Mouse (Mus musculus): ENCODE data around the gene Cars2.
"Not testable (repeated sequence)": the region's sequence is repeated elsewhere in the genome, so short reads cannot be mapped to it uniquely, and the experiment has no call there.

The Cars2 gene

DNA sequence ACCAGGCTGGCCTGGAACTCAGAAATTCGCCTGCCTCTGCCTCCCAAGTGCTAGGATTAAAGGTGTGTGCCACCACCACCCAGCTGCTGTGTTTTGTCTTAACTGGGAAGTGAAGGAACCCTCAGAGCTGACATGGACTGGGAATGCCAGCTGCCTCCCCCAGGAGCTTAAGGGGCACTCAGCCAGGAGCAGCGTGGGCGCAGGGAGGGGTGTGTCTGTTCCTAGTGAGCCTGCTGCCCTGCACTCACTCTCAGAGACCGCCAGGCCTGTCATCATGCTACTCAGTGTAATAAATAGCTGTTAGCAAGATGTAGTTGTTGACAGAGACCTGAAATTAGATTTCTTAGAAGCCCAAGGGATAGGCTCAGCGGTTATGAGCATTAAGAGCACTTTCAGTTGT, 39.6 kb downstream of the Cars2 start:
- DNase-seq (ENCODE audit: low read depth) = no peak

DNA sequence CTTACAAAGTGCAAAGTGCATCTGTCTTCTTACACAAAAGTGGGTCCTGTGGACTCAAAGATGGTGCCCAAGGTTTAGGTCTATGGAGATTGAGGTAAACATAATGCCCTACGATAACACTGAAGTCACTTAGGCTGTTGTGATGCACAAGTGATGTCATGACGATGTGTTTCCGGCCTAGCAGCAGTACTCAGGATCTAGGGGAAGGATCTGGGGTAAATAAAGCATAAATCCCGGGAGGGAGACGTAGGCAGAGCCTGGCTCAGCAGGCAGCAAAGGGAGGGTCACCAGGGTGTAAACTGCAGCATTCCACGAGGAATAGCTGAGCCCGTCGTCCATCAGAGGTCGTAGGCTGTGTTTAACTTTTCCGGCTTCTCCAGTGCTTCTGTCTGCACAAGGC, 41.7 kb downstream of the Cars2 start:
- DNase-seq (ENCODE audit: low read depth) = no peak

- peak; percentile 76 for DNase-seq (ENCODE audit: low read depth)
Observed at GRCm38 (mm10) chr8:11506802-11507201, 43.8 kb downstream of the Cars2 start.

DNA sequence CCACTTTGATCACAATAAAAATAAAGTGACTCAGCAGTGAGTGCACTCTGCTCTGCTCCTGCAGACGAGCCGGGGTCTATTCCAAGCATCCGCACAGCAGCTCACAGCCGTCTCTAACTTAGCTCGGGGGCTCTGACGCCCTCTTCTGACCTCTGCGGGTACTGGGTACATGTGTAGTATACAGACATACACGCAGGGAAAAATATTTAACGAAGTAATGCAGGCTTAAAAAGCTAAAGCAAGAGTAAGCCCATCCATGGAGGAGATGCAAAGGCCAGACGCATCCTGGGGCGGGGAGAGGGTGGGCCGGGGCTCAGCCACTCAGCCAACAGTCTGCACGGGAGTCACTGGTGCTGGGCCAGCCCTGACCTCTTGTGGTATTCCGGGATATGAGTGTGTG, 44.5 kb downstream of the Cars2 start:
- no peak for DNase-seq (ENCODE audit: low read depth)

DNA sequence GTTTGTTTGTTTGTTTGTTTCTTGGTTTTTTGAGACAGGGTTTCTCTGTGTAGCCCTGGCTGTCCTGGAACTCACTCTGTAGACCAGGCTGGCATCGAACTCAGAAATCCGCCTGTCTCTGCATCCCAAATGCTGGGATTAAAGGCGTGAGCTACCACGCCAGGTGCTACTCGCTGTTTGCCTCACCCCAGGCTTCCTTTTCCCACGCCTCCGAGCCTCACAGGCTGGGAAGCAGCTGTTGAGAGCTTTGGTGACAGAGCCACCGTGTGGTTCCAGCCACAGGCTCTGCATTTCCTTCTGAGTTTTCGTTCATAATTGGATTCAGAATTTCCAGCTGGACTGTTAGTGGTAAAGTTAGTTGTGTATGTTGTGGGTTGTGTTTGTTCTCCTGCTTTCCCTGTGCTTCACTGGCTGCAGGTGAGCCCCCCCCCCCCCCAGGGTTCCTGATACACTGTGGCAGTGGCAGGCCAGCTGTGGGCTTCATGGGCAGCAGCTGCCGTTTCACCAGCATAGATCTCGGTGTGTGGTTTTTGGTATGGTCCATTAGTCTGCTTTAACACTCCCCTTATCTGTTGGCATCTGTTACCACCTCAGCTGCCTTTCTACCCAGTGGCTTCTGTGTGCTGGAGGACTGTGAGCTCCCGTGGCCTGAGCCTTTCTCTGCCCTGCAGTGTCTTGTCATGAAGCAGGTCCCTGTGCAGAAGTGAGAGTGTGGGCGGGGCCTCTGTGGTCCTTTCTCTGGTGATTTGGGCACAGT, 46.9 kb downstream of the Cars2 start:
- DNase-seq (ENCODE audit: low read depth) = no peak

GRCm38 (mm10) chr8:11498786-11499485, 51.6 kb downstream of the Cars2 start:
- peak; percentile 18 for DNase-seq (ENCODE audit: low read depth)

DNA sequence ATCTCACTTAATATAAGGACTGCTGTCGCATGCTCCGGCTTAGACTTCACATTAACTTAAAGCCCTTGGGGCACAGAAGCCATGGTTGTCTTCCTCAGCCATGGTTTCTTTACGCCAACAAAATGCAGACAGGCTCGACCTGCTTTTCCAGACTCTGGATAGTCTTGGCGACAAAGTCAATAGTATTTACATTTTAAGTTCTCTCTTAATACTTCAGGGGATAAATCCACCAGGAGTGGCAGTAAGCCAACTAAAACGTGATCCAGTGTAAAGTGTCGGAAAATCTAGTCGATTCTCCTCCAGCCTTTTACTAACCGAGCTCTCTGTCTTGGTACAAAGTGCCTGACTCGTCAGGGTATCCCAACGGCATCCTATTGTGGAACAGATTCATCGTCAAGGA, 52.3 kb downstream of the Cars2 start:
- DNase-seq (ENCODE audit: low read depth) = no peak

- peak; percentile 93 for DNase-seq (ENCODE audit: low read depth)
Observed at GRCm38 (mm10) chr8:11497017-11497990, 53.3 kb downstream of the Cars2 start, which contains the start of gene Naxd. Naxd (plus strand) TSS chr8:11497506.

DNA sequence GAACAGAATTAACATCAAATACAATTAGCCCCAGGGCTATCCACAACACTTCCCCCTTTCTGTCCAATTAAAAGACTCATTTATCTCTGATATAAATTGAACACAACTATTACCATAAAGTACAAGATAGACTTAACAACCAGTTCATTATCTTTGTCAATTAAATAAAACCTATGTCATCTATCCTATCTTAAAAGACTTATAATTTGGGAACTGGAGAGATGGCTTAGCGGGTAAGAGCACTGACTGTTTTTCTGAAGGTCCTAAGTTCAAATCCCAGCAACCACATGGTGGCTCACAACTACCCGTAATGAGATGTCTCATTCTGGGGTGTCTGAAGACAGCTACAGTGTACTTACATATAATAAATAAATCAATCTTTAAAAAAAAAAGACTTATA, 58.2 kb downstream of the Cars2 start:
- not testable (repeated sequence) for DNase-seq (ENCODE audit: low read depth)

DNA sequence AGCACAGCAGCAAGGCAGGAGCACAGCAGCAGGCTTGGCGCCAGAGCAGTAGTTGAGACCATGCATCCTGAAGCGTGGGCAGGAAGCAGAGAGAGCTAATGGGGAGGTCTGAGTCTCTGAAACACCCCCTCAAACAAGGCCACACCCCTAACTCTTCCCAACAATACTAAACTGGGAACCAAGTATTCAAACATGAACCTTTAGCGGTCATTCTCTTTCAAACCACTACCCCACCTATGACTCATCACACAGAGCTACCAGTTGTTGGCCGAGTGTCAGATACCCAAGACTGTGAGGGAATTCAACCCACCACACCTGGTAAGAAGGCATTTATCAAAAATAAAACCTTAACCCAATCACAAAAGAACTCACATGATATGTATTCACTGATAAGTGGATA, 63.4 kb downstream of the Cars2 start:
- no peak for DNase-seq (ENCODE audit: low read depth)

- peak; percentile 84 for DNase-seq (ENCODE audit: low read depth)
Observed at GRCm38 (mm10) chr8:11486142-11486541, 64.4 kb downstream of the Cars2 start.

DNA sequence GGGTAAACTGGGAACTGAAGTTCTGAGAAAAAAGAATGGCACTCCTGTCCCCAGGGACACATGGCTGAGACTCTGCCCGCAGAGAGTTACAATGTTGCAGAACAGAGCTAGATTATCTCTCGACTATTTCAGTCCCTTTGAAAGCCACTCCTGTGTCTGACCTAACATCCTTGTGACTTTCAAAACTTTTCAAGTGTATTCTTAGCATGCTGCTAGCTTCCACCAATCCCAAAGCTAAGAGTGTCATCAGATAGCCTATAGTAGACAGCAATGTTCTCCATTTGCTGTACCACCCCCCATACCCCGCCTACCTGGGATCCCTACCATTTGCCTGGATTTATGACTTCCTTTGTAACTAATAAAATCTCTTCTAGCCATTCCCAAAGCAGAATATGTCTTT, 68.0 kb downstream of the Cars2 start:
- no peak for DNase-seq (ENCODE audit: low read depth)

GRCm38 (mm10) chr8:11481876-11482275, 68.7 kb downstream of the Cars2 start:
- DNase-seq (ENCODE audit: low read depth) = no peak

DNA sequence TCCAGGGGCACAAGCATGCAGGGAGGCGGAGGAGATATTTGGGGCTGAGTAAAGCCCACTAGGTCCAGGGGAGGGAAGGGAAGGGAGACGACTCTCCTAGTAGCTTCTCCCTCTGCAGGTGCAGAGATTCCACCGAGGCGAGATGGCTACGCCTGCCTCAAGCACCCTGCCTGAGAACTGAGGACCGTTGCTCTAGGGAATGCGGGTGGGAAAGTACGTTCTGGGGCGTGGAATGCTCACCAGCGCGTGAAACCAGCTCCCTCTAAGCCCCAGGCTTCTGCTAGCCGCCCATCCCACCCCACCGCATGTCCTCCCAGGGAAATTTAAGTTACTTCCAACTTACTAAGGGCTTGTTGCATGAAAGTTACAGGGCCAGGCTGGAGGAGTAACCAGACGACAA, 71.0 kb downstream of the Cars2 start:
- no peak for DNase-seq (ENCODE audit: low read depth)

DNA sequence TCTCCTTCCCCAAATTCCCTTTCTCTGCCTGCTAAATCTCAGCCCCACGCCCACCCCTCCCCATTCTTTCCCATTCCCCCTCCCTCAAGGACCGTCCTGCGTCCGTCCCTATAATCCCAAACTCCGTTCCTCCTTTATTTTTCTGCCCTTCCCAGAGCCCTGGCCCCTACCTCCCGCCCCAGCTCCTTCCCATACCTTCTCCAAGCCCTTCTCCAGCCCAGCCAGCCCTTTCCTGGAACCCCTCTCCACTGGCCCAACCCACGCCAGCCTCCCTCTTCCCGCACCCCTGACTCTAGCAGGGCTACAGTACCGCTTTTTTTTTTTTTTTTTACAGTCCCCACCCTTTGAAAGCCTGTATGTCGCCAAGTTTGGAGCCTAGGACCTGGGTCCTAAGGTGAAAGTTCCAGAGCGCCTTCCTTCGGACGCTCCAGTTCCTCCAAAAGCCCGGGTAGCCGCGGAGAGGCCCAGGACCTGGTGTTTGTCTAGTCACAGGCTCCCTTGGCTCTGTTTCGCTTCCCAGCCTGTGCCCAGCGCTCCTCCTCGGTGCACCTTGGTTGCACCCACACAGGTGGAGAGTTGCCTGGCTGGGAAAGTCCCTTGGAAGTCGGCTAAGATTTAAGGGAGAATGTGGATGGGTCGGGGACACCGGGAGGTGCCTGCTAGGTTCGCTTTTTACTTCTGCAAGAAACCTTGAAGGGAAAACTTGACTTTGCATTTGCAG, 71.6 kb downstream of the Cars2 start:
- peak; percentile 17 for DNase-seq (ENCODE audit: low read depth)

- peak; percentile 67 for DNase-seq (ENCODE audit: low read depth)
Observed at GRCm38 (mm10) chr8:11477811-11478761, 72.5 kb downstream of the Cars2 start, which contains the start of gene Rab20. Rab20 (minus strand) TSS chr8:11478710.

DNA sequence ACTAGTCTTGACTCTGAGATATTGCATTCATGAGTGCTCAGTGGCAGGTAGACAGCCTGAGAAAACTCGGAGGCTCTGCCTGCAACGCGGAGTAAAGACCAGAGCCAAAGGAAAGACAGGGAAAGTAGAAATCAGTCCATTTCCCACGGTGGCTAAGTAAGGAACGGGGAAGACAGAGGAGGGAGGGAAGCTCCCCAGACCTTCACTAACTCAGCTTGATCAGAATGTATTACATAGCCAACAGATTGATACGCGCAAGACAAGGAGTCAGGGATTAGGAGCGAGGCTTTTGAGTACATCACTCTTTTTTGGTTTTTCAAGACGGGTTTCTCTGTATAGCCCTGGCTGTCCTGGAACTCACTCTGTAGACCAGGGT, 73.4 kb downstream of the Cars2 start:
- no peak for DNase-seq (ENCODE audit: low read depth)

GRCm38 (mm10) chr8:11476338-11477177, 74.0 kb downstream of the Cars2 start:
- DNase-seq (ENCODE audit: low read depth) = peak; percentile 53

- DNase-seq (ENCODE audit: low read depth) = no peak
Observed at GRCm38 (mm10) chr8:11475876-11476275, 74.7 kb downstream of the Cars2 start.

DNA sequence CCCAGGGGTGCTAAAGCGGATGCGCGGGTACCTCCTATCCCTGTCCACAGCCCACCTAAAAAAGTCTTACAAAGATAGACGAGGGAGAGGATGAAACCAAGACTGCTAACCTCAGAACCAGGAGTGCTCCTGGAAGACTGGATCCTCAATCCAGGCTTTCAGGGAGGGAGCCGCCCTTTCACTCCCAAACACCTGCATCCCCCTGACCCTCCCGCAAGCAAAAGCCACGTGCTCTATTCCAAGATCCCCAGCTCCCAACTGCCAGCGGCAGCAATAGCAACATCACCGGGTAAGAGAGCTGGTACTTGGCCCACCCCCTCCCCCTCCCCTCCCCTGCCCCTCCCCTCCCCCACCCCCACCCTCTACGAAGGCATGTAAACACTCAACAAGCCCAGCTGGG, 75.2 kb downstream of the Cars2 start:
- DNase-seq (ENCODE audit: low read depth) = no peak

Data from induced T-regulatory cell, adult 2 months (primary cell).